Mouse (Mus musculus) small intestine, adult 2 months (tissue): ENCODE measurements around the gene Gm20388.
"Not testable (repeated sequence)": the region's sequence is repeated elsewhere in the genome, so short reads cannot be mapped to it uniquely, and the experiment has no call there.

Experiments used
- CTCF ChIP-seq: fragments of 200-500 bp; IDR thresholded peaks from 2 replicates; pipeline ENCODE4 v1.5.1; 2012; ENCODE audit warnings: low read depth, mild to moderate bottlenecking, control low read depth, inconsistent platforms, low read length, moderate library complexity, mixed read lengths; ENCODE audit not compliant: insufficient replicate concordance, insufficient read length; ENCODE audit errors: extremely low read depth
- POLR2A ChIP-seq: fragments of 200-500 bp; IDR thresholded peaks from 2 replicates; pipeline ENCODE4 v1.6.1; 2012; ENCODE audit warnings: low read depth, mild to moderate bottlenecking, control low read depth, inconsistent platforms, low read length, moderate library complexity

- TF ChIP-seq CTCF, POLR2A: not testable (repeated sequence)
Measured at GRCm38 (mm10) chr8:123520048-123520447, 3609.4 kb downstream of the Gm20388 start.
